8 mouse cellular contexts compared by ENCODE assay signal in genomic region chr16:42914457-42915085, GRCm38 (mm10). TPM values are rescaled to one million over a fixed set of nuclear protein-coding genes. Genes with fewer than 3 reads are reported as not detected.
A peak's percentile ranks its signal among the peaks of the same experiment; 100 is the strongest.
DNase-seq lines count a peak whose midpoint lies in the region; ATAC-seq and TF ChIP-seq lines count a peak whose summit lies in the region.

No protein-coding gene starts in this region.

- WGBS in neural tube, embryonic 13.5 days, result 53% methylated on average over 8 of the region's 8 CpGs

- no peaks in the 10 kb centered on the region for H3K9me3 ChIP-seq in neural tube, embryonic 13.5 days

- in situ Hi-C loops in Patski (cut with MboI; ENCODE audit: low pct_unique_long_range_greater_than_20kb), result loop anchor here (5.0 to 25.0 kb wide), 5 partner anchors 80 to 680 kb away; no protein-coding TSS in a partner anchor

- CTCF ChIA-PET in Patski (lab: Charles Lee), result interaction anchor here (0.8 to 1.5 kb wide), 4 partner anchors 31 to 631 kb away, joined by 3 to 4 read pairs (median 4); no protein-coding TSS in a partner anchor

- no peaks in the 10 kb centered on the region for H3K36me3 ChIP-seq in neural tube, embryonic 13.5 days

- TF ChIP-seq CTCF in Patski (IDR thresholded peaks at IDR 0.05), result peak; percentile 73

- no peak overlapping the region for H3K4me3 ChIP-seq in neural tube, embryonic 13.5 days

- peak; percentile 70 for DNase-seq in gastrocnemius, adult 18-20 months (ENCODE audit: low spot score)
- no peak for DNase-seq in gastrocnemius, postnatal 25 days
- no peak for DNase-seq in Patski (ENCODE audit: low read depth, low spot score)
- peak; percentile 81 to 82 for DNase-seq in cerebellum, postnatal 14 days
- peak; percentile 70 for DNase-seq in kidney, postnatal 14 days
- DNase-seq in lung, adult 18-20 months, result peak; percentile 55 to 63

- H3K27me3 ChIP-seq in Patski, result no peaks in the 10 kb centered on the region
- no peaks in the 10 kb centered on the region for H3K27me3 ChIP-seq in neural tube, embryonic 13.5 days

- ATAC-seq in Patski, result peak; percentile 54
- peak; percentile 55; the same call in 1 of the 2 replicates for ATAC-seq in granulocyte monocyte progenitor cell, adult 5-6 weeks (replicated peaks; ENCODE audit: poor library complexity, severe bottlenecking)
- ATAC-seq in neural tube, embryonic 13.5 days (ENCODE audit: low read depth), result peak; percentile 81

- H3K27ac ChIP-seq in neural tube, embryonic 13.5 days (replicated peaks), result no peak overlapping the region

- POLR2A ChIA-PET in Patski (lab: Charles Lee), result no interaction called here

- no peaks in the 10 kb centered on the region for H3K4me1 ChIP-seq in neural tube, embryonic 13.5 days (replicated peaks)

- no peak overlapping the region for H3K9ac ChIP-seq in neural tube, embryonic 13.5 days

- H3K4me2 ChIP-seq in neural tube, embryonic 13.5 days, result no peak overlapping the region

RNA-seq across cellular contexts. Expression of gene Zbtb20, which starts 38.9 kb away (rescaled TPM):
- 10 to 100 TPM; 75.4 to 79.3 TPM for total RNA-seq in gastrocnemius, adult 18-20 months (2021)
- total RNA-seq in gastrocnemius, postnatal 25 days (2021), result 10 to 100 TPM; 86.5 to 93.4 TPM
- 12.2 TPM for polyA plus RNA-seq in Patski (2021)
- total RNA-seq in granulocyte monocyte progenitor cell, adult 5-6 weeks (2014; fragmentation: Nextera tagmentation), result 20.4 and 22.0 TPM in 2 replicates
- 6.7 and 11.7 TPM in 2 replicates for total RNA-seq in granulocyte monocyte progenitor cell, adult 5-6 weeks (2017)
- polyA plus RNA-seq in neural tube, embryonic 13.5 days (2015; fragmentation: Nextera tagmentation; extraction: Ambion mirVana), result 61.5 and 71.4 TPM in 2 replicates

Comparison
In these comparisons a context has a peak if more than half of its experiments do, and no peak if none do; other contexts are left out.
1. DNase-seq: peak in gastrocnemius, adult 18-20 months (single experiment), cerebellum, postnatal 14 days (2 of 2), kidney, postnatal 14 days (single experiment) and lung, adult 18-20 months (2 of 2); none in gastrocnemius, postnatal 25 days (single experiment) and Patski (single experiment).
2. Peak in every context shown above with its lines, with median percentiles within 50 percentile points of each other: ATAC-seq.